Mouse (Mus musculus) layer of hippocampus, postnatal 36 days (tissue): ENCODE measurements at regions not wholly inside any gene's neighbourhood (a gene's known extent, or its start where the extent isn't known, plus 50 kb on each side); places are given as distances from the start of the nearest gene placed in this dataset.

Experiments
- DNase-seq, 2 experiments: peaks; one replicate each; pipeline ENCODE4 v3.0.0; 2022

DNA sequence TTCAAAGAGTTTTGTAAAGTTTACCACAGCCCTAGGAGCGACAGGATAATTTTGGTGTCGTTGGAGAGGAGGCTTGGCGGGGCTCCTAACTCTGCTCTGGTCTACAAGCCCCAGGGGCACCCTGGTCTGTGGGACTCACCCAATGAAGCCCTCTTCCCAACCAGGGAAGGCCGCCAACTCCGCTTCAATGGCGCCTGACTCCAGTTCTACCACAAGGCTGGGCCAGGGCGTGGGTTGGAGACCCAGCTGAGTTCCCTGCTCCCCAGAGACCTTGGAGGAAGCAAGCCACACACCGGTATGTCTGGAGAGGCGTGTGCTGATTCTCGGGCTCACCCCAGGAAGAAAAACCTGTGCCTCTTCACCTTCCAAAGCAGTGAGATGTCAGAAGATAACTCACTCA, 128.9 kb downstream of the Gadd45g start:
- no peak for DNase-seq

DNA sequence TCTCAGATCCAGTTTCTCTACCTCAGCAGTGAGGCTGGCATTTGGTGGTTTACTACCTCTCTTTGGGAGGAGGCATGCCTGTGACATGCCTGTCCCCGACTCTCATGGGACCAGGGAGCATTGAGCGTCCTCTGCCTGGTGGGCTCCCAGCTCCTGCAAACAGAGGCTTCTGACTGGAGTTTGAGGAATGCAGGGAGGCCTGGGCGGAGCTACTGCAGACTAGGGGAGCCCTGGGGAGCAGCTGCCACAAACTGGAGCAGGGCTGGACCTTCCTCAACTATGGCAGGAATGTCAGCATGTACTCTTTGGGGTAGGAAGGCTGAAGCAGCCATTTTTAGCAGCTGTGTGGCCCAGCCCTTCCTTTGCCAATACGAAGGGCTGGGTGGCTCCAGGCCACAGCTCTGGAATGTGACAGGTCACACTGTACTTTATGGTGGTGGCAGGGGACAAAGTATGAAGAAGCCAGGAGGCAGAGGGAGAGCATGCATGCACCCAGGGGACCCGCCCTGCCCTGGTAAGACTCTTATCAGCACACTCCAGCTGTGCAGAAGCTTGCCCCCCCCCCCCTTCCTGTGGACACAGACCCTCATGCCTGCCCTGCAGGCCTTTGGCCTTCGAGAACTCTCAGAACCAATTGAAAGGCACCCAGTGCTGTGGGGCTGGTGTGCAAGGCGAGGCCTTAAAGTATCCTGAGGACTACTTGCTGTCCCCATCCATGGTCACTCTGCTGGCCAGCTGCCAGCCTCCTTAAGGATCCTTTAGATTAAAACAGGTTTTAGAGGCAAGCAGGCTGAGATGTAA, 129.5 kb downstream of the Gadd45g start:
- no peak for DNase-seq

DNA sequence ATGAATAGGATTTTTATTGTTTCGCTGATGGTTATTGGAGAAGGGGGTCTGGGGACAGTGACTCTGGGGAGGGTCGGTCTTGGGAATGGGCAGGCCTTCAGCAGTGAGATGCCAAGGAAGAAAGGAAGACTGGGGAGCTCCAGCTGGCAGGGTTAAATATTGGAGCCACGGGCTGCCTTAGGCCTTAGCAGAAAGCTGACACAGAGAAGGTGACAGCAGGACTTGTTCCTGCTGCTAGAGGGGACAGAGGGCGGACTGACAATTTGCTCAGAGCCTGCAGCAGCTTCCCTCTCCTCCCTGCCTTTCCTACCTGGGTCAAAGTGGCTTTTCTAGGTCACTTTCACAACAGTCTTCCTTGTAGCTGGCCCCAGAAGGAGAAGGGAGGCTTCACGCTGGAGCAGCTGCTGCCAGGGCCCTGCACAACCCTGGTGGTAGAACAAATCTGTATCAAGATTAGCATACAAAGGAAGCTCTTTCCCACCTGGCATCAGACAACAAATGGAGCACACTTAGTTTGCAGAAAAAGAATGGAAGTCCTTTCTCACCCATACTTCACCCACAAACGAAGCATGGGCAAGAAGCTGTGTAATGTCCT, 130.2 kb downstream of the Gadd45g start:
- no peak for DNase-seq

DNA sequence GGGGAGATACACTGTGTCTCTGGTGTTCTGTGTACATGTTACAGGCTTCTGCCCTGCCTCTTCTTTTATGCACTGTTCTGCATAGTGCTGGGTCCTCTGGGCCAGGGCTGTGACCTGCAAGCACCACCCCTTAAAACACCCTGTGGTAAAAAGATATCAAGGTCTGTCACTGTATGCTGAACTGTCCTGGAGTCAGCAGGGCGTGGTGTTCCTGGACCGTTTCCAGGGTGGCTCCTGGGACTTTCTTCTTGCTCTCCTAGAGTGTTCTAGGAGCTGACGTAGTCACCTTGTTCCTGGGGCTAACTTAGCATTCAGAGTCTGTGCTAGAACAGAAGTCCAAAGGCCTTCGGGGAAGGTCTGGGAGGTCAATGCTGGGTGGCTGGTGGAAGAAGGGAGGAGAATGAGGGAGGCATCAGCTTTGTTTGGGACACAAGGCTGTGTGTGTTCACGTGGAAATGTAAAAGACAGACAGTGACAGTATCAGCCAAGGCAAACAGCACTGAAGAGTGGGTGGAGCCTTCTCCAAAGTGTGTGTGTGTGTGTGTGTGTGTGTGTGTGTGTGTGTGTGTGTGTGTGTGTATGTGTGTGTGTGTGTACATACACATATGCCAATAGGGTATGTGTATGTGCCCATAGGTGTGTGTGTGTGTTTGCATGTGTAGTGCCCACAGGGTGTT, 133.0 kb downstream of the Gadd45g start:
- no peak for DNase-seq

DNA sequence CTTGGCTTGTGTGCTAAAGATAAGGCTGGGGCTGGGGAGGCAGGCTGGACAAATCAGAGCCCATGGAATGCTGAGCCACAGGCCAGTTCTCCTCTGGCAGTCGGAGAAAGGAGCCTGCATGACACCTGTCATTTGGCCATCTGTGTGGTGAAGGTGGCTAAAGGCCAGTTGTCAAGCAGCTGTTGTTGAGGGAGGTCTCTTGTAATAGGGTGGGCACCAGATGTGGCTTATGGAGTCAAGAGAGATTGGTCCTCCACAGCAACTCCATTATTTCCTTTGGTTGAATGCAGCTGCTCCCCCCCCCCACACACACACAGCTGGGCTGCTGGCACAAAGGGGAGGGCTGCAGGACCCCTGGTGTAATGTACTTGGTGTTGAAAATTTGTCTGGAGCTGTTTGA, 133.9 kb downstream of the Gadd45g start:
- DNase-seq: no peak

DNA sequence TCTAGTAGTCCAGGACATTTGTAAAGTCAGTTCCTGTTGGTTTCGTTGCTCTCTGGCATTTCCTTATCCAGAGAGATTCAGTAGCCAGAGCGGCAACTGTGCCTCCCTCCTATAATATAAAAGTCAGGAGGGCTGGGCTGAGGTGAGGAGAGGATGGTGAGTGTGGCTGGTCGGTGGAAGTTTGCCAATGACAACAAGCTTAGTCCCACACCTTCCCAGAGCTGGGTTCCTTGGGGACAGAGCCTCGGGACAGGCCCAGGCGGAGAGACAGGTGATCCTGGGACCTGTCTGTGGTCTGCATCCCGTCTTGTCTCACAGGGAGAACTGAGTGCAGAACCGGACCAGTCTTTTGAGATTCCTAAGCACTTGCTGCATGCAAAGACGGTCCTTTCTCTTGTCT, 136.5 kb downstream of the Gadd45g start:
- no peak for DNase-seq

DNA sequence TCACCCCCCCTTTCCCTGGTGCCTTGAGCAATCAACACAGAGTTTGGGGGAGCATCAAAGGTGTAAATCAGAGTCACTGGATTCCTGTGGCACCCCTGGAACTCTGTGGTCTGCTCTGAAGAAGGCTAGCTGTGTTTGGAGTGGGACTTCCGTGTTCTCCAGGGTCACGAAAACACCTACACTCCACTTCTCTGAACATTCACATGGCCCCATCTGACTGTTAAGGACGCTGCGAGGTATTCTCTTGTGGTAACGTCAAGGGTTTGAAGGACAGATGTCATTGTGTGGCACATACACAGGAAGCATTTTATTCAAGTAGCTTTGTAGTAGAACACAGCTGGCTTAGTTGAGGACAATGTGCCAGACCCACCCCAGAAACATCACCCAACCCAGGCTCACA, 137.1 kb downstream of the Gadd45g start:
- no peak for DNase-seq

DNA sequence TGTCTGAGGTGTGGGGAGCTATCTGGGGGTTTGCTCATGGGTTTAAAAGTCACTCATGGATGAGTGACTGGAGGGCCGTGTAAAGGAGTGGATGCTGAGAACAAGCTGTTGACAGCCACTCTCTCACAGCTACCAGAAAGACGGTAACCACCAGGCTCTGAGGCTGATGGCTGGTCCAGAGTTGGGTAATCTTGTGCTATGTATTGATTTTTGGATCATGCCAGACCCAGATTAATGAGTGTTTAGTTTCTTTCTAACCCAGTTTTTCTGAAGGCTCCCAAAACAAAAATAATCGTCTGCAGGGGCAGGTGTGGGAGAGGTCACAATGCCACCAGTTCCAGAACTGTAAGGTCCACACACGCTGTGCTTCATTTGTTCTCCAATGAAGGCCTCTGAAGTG, 144.9 kb downstream of the Gadd45g start:
- no peak for DNase-seq

DNA sequence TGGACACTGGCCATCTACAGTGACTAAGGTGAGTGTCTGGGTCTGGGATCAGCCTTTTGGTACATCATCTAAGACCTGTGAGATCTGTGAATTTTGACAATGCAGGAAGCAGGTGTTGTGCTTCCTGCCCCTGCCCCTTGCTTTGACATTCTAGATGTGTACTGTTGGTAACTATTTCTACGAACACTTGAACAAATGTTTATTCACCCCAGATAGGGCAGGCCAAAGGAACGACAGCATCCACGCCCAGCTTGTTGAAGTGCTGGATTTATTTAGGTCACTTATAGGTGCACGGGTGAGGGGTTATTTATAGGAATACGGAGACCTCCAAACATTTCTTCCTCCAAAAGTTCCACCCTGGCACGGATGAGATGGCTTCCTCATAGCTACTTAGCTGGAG, 146.4 kb downstream of the Gadd45g start:
- no peak for DNase-seq

DNA sequence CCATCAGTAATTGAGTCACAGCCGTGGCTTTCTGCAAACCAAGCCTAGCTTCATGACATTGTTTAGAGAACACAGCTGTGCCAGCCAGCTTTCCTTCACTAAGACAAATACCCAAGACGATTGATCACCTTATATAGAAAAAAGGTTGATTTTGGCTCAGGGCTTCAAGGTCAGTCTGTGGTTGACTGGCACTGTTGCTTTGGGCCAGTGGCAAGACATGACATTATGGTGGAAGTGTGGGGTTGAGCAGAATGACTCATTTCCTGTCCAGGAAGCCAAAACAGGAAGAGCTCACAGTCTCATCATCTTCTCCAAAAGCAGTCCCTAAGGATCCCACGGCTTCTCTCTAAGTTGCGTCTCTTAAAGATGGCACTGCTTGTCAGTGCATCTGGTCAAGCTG, 149.7 kb downstream of the Gadd45g start:
- no peak for DNase-seq

DNA sequence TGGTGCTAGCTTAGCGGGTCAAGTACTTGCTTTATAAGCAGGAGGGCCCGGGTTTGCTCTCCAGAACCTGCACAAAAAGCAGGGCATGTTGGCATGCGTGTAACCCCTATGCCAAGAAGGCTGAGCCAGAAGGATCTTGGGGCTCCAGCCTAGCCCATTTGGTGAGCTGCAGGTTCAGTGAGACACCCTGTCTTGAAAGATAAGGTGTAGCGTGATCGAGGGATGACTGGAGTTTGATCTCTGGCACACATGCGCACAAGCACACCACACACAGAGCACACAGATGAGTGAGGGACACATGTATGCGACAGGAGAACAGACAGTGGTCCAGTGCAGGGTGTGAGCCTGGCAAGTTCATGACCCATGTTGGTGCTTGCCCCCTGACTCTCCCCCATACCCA, 152.1 kb downstream of the Gadd45g start:
- no peak for DNase-seq

DNA sequence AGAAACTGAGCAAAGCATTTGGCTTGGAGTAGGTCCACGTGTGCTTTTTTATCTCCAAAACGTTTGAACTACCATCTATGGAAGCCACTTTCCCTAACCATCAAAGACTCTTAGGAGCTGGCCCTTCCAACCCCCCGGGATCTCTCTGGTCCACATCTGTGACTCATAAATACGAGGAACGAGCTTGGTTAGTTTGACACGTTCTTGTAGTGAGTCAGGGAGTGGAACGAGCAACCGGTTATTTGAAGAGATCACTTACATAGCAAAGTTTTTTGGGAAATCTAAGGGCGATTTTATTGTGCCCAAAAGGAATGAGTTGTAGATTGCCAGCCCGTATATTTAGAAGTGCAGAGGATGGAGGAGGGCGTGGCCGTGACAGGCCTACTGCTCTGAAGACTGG, 155.3 kb downstream of the Gadd45g start:
- no peak for DNase-seq

DNA sequence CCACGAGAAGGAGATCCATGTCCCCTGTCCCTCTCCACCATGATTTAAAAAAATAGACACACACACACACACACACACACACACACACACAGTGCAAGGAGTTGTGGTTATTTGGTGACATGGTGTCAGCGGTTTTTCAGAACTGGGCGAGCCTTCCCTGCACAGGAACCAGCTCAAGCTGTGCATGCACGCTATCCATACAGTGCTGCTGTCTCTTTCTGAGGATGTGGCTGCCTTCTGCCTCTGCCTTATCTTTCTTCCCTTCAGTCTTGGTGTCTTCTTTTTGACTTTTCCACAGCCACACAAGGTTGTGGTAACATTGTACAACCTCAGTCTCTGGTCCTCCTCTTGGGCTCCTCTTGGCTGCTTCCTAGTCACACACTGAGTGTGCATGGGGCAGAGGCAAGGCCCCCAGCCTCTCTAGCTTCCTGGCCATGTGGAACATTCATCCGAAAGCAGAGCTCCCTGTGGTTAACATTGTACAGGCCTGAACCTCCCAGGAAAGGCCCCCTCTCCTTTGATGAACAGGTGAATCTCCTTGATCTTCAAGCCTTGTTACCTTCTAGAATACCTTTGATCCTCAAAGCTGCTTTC, 157.6 kb downstream of the Gadd45g start:
- DNase-seq: no peak

DNA sequence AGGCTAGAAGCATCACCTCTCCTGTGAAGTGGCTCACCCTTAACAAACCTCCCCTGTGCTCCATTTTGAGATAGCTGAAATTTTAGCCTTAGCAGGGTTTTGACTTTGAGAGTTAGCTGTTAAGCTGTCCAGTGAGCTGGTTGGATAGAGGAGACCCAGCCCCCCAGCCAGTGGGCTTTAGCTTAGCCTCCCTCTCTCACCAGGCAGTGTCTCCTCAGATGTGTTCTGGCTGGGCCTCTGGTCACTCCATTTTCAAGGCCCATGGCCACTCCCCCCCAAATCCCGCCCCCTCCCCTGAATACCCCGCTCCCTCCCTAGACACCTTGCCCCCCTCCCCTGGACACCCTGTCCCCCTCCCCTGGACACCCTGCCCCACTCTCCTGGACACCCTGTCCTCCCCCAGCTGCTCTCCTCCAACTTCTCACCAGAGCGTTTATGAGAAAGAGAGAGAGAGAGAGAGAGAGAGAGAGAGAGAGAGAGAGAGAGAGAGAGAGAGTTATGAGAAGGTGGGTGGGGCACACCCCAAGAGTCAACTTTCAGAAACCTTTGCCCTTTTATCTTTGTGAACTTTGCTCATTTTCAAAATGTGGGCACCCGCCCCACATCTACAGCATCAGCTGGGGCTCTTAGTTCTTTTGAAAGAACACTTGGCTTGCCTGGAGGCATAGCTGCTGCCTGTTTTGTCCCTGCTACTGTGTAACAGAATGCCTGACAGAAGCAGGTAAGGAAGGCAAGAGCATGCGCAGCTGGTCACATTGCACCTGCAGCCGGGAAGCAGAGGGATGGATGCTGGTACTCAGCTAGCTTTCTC, 161.3 kb downstream of the Gadd45g start:
- DNase-seq: no peak

DNA sequence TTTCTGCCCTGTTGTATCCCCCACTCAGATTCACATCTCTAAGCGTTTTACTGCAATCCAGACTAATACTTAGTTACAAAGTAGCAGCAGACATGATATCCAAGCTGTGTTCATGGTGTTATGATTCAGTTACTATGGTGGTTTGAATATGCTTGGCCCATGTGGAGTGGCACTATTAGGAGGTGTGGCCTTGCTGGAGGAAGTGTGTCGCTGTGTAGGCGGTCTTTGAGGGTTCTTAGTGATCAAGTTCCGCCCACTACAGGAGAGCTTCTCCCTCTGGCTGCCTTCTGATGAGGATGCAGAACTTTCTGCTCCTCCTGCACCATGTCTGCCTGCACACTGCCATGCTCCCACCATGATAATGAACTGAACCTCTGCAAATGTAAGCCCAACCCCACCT, 162.8 kb downstream of the Gadd45g start:
- no peak for DNase-seq

DNA sequence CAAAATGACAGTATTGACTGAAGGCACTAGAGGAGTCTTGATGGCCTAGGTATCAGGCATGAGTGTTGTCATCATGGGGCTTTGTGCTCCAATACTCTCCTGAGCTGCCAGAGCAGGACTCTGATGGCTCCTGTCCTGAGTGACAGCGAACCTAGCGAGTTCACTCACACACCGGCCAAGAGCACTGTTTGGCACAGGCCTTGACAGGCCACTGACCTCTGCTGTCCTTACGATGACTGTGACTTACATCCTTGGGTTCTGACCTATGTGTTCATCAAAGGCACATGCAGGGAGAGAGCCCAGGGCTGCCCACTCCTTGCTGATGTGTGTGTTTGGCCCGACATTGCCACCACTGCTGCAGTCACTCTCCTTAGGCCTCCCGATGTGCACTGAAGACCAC, 163.3 kb downstream of the Gadd45g start:
- DNase-seq: no peak

DNA sequence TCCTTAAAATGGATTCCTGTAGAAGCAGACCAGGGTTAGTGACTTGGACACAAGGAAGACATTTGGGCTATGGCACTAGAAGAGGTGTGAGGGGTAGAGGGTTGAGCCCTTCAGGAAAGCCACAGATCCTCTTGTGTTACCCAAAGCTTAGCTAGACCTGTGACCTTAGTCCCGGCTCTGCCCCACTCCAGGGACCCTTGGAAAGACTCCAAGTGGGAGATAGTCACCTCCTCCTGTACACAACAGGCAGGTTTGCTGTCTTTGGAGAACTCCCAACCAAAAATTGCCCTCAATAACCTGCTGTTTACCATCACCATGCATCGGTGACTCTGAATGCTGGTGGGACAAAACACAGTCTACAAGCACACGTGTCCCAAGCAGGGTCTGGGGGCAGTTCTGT, 164.5 kb downstream of the Gadd45g start:
- DNase-seq: no peak

DNA sequence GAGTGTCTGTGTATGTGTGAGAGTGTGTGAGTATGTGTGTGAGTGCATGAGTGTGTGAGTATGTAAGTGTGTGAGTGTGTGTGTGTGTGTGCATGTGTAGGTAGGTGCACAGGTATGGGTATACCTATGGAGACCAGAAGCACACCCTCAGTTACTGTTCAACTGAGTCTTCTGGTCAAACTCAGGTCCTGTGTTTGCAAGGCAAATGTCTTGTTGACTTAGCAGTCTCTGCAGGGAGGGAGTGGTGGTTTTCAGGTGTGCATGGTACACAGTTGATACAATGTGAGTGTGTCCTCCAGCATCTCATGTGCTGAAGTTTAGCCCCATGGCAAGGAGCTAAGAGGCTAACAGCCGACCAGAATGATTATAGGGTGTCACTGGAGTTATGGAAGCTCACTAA, 166.7 kb downstream of the Gadd45g start:
- no peak for DNase-seq

DNA sequence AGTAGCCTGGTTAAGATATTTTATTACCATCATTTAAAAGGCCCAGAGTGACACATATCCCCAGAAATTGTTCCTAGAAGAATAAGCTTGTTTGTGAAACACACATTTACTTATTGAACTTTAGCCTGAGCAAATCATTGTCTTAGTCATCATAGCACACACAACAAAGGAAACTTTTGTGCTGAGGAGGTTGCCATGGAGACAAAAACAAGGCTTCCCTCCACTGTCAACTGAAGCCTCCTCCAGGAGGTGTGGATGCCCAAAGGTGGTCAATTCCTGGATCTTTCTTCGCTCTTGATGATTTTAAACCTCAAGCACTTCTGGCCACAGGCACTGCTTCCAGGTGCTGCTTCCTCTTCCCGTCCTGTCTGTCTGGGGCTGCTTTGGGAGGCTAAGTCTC, 167.3 kb downstream of the Gadd45g start:
- DNase-seq: no peak

DNA sequence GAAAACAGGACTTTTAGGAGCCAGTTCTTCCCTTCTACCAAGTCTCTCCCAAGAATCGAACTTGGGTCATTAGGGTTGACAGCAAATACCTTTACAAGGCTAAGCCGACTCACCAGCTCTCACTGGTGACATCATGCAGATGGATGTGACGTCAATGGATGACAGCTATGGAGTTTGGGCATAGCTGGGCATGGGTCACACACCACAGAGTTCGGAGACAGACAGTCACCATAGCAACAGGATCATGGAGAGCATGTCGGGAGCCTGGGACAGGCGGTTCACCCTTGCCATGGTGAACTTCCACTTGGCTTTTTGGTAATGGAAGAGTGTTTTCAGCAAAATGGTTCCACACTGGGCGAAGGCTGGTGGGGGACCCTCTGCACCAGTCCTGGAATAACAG, 168.1 kb downstream of the Gadd45g start:
- DNase-seq: no peak

DNA sequence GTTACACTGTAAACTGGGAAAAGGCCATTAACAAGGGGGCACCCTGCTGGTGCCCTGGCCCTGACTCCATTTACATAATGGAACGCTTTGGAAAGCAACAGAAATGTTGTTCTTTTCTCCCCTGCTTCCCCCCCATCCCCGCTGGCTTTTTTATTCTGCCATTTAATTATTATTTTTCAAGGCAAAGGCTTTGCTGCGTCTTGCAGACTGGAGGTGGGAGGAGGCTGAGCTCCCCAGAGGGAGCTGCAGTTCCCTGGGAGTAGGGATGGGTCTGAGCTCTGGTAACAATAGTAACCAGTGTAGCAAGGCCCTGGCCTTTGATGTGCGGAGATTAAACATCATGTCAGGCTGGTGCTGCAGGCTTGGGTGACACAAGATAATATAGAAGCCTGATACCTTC, 168.6 kb downstream of the Gadd45g start:
- DNase-seq: no peak

DNA sequence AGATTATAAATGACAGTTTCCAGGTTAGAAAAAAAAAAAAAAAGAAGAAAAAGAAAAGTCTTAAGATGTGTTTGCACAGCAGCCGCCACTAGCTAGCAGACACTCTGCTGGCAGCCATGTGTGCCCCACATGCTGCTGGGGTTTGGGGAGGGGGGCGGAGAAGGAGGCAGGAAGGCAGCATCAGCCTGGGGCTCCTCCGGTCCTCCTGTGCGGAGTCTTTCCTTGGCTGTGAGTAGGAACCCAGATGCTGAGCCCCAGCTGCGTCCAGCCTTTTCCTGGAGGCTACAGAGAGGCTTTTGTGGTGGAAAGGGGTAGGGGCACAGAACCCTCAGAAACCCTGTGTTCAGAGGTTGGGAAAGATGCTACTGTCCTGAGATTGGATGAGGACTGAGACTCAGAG, 169.0 kb downstream of the Gadd45g start:
- DNase-seq: no peak
